Mouse (Mus musculus) hindbrain, postnatal 0 days (tissue): ENCODE results near the gene Padi4. TPM values are rescaled to one million over a fixed set of nuclear protein-coding genes. Genes with fewer than 3 reads are reported as not detected.

Experiments
- ATAC-seq: fragments of 200-750 bp; cut with Nextera tagmentation; 2 replicates; pipeline ENCODE4 v1.8.0; 2017; ENCODE audit warnings: mild to moderate bottlenecking, moderate TSS enrichment, moderate library complexity
- DNase-seq: peaks from one replicate; pipeline ENCODE4 v3.0.0-alpha.2; 2015; ENCODE audit warnings: low spot score
- H3K27ac ChIP-seq: fragments of 300-500 bp; sonication (generic); 2 replicates; pipeline ENCODE4 v1.5.1; 2014; ENCODE audit warnings: mild to moderate bottlenecking
- H3K27me3 ChIP-seq: fragments of 300-500 bp; sonication (generic); 2 replicates; pipeline ENCODE4 v1.6.1; 2014; ENCODE audit warnings: low read length, mixed read lengths; ENCODE audit not compliant: insufficient read depth
- H3K36me3 ChIP-seq: fragments of 300-500 bp; sonication (generic); 2 replicates; pipeline ENCODE4 v1.6.1; 2014; ENCODE audit warnings: low read length, mixed read lengths; ENCODE audit not compliant: insufficient read depth
- H3K4me1 ChIP-seq: fragments of 300-500 bp; sonication (generic); 2 replicates; pipeline ENCODE4 v1.6.1; 2014; ENCODE audit warnings: antibody characterized with exemption, low read length, mixed read lengths; ENCODE audit not compliant: insufficient read depth
- H3K4me2 ChIP-seq: fragments of 300-500 bp; sonication (generic); 2 replicates; pipeline ENCODE4 v1.6.1; 2014; ENCODE audit warnings: low read depth, mild to moderate bottlenecking, low read length, moderate library complexity, mixed read lengths
- H3K4me3 ChIP-seq: fragments of 300-500 bp; sonication (generic); 2 replicates; pipeline ENCODE4 v1.5.1; 2014; ENCODE audit warnings: low read length
- H3K9ac ChIP-seq: fragments of 300-500 bp; sonication (generic); replicated peaks from 2 replicates; pipeline ENCODE4 v1.6.1; 2014; ENCODE audit warnings: mild to moderate bottlenecking, low read length, moderate library complexity, mixed read lengths
- H3K9me3 ChIP-seq: fragments of 300-500 bp; sonication (generic); 2 replicates; pipeline ENCODE4 v1.6.1; 2016; ENCODE audit warnings: low read length, mixed read lengths
- CTCF ChIP-seq: IDR thresholded peaks from 2 replicates; pipeline ENCODE4 v1.5.1; 2016; ENCODE audit warnings: antibody characterized with exemption, control low read depth, low read depth
- WGBS: fragments of 180-500 bp; shearing (Covaris S2); extraction: QIAGEN DNeasy Blood & Tissue Kit; methylation state at CpG from one replicate; pipeline ENCODE4 v1.1.7; 2014; 5-methylcytosine and 5-hydroxymethylcytosine counted together
- polyA plus RNA-seq: library from polyadenylated mRNA; unstranded; fragments of >200 nt; fragmentation: Nextera tagmentation; extraction: Ambion mirVana; gene quantifications from 2 replicates; pipeline ENCODE4 v1.2.1, GENCODE M21; 2015
- total RNA-seq: library from RNA; depleted of rRNA; stranded (reverse); fragments of >200 nt; gene quantifications from 2 replicates; pipeline ENCODE4 v1.2.3, GENCODE M21; 2014

Gene Padi4
- total and polyA plus RNA-seq, 2 experiments from 2014 or later, result not detected

- Histone ChIP-seq H3K36me3 (no peaks in the 10 kb centered on the region), H3K4me1 (no peaks in the 10 kb centered on the region), H3K9me3 (no peaks in the 10 kb centered on the region), H3K27ac (no peak overlapping the region), H3K4me2 (no peak overlapping the region), H3K27me3 (no peaks in the 10 kb centered on the region), H3K9ac (no peak overlapping the region), H3K4me3 (no peak overlapping the region)
- no peak for TF ChIP-seq CTCF
- peak; percentile 6 for DNase-seq
- no peak for ATAC-seq
- WGBS, result 76% methylated on average over 14 of the region's 14 CpGs
Measured at GRCm38 (mm10) chr4:140780507-140780906, 6.5 kb upstream of the Padi4 start.

GRCm38 (mm10) chr4:140779803-140780397 lies 5.9 kb upstream of the Padi4 start:
- ATAC-seq (no peak), DNase-seq (peak; percentile 56)
- H3K9ac ChIP-seq, result no peak overlapping the region
- H3K36me3 ChIP-seq, result no peaks in the 10 kb centered on the region
- H3K27ac ChIP-seq, result no peak overlapping the region
- H3K9me3 ChIP-seq, result no peaks in the 10 kb centered on the region
- 29% methylated on average over 19 of the region's 19 CpGs for WGBS
- H3K4me1 ChIP-seq, result no peaks in the 10 kb centered on the region
- no peak overlapping the region for H3K4me3 ChIP-seq
- H3K4me2 ChIP-seq, result no peak overlapping the region
- no peak for TF ChIP-seq CTCF
- no peaks in the 10 kb centered on the region for H3K27me3 ChIP-seq

GRCm38 (mm10) chr4:140776623-140777022 lies 2.6 kb upstream of the Padi4 start:
- ATAC-seq (no peak), DNase-seq (no peak)
- H3K4me1 ChIP-seq, result no peaks in the 10 kb centered on the region
- H3K9ac ChIP-seq, result no peak overlapping the region
- H3K27me3 ChIP-seq, result no peaks in the 10 kb centered on the region
- H3K36me3 ChIP-seq, result no peaks in the 10 kb centered on the region
- 79% methylated on average over 13 of the region's 13 CpGs for WGBS
- no peak overlapping the region for H3K4me2 ChIP-seq
- no peaks in the 10 kb centered on the region for H3K9me3 ChIP-seq
- no peak overlapping the region for H3K27ac ChIP-seq
- H3K4me3 ChIP-seq, result no peak overlapping the region
- TF ChIP-seq CTCF, result no peak

- TF ChIP-seq CTCF, result no peak
- no peaks in the 10 kb centered on the region for H3K9me3 ChIP-seq
- no peaks in the 10 kb centered on the region for H3K36me3 ChIP-seq
- H3K4me2 ChIP-seq, result no peak overlapping the region
- H3K9ac ChIP-seq, result no peak overlapping the region
- H3K27ac ChIP-seq, result no peak overlapping the region
- H3K27me3 ChIP-seq, result no peaks in the 10 kb centered on the region
- WGBS, result 88% methylated on average over 10 of the region's 10 CpGs
- DNase-seq, result no peak
- H3K4me1 ChIP-seq, result no peaks in the 10 kb centered on the region
- H3K4me3 ChIP-seq, result no peak overlapping the region
- no peak for ATAC-seq
Measured at GRCm38 (mm10) chr4:140775876-140776275, 1.8 kb upstream of the Padi4 start.

- H3K27ac ChIP-seq, result no peak overlapping the region
- no peak overlapping the region for H3K4me2 ChIP-seq
- H3K9ac ChIP-seq, result no peak overlapping the region
- no peak for TF ChIP-seq CTCF
- DNase-seq (no peak), ATAC-seq (no peak)
- H3K4me1 ChIP-seq, result no peaks in the 10 kb centered on the region
- no peaks in the 10 kb centered on the region for H3K36me3 ChIP-seq
- WGBS, result 85% methylated on average over 9 of the region's 9 CpGs
- H3K4me3 ChIP-seq, result no peak overlapping the region
- H3K9me3 ChIP-seq, result no peaks in the 10 kb centered on the region
- no peaks in the 10 kb centered on the region for H3K27me3 ChIP-seq
Measured at GRCm38 (mm10) chr4:140774893-140775292, 857 bp upstream of the Padi4 start.

GRCm38 (mm10) chr4:140771091-140771490 lies 2.9 kb downstream of the Padi4 start:
- H3K4me2 ChIP-seq, result no peak overlapping the region
- H3K27me3 ChIP-seq, result no peaks in the 10 kb centered on the region
- no peaks in the 10 kb centered on the region for H3K9me3 ChIP-seq
- ATAC-seq (no peak), DNase-seq (no peak)
- no peak for TF ChIP-seq CTCF
- no peaks in the 10 kb centered on the region for H3K4me1 ChIP-seq
- no peak overlapping the region for H3K27ac ChIP-seq
- no peaks in the 10 kb centered on the region for H3K36me3 ChIP-seq
- H3K9ac ChIP-seq, result no peak overlapping the region
- no peak overlapping the region for H3K4me3 ChIP-seq
- WGBS, result 40% methylated on average over 4 of the region's 4 CpGs

GRCm38 (mm10) chr4:140770433-140770832 lies 3.6 kb downstream of the Padi4 start:
- TF ChIP-seq CTCF, result no peak
- no peak overlapping the region for H3K27ac ChIP-seq
- no peak for ATAC-seq
- no peaks in the 10 kb centered on the region for H3K36me3 ChIP-seq
- no peak for DNase-seq
- no peaks in the 10 kb centered on the region for H3K4me1 ChIP-seq
- no peak overlapping the region for H3K4me3 ChIP-seq
- WGBS, result 10% methylated on average over 13 of the region's 13 CpGs
- no peaks in the 10 kb centered on the region for H3K27me3 ChIP-seq
- no peak overlapping the region for H3K9ac ChIP-seq
- H3K9me3 ChIP-seq, result no peaks in the 10 kb centered on the region
- peak overlapping the region; percentile 40 for H3K4me2 ChIP-seq
